Mouse (Mus musculus) embryonic facial prominence, embryonic 10.5 days (tissue): ENCODE results near the gene Cd27. TPM values are rescaled to one million over a fixed set of nuclear protein-coding genes. Genes with fewer than 3 reads are reported as not detected.
A peak's percentile ranks its signal among the peaks of the same experiment; 100 is the strongest.

Source experiments
- DNase-seq: peaks from one replicate; pipeline ENCODE4 v3.0.0-alpha.2; 2017; ENCODE audit warnings: low spot score
- H3K27ac ChIP-seq: fragments of 300-500 bp; sonication (generic); replicated peaks from 2 replicates; pipeline ENCODE4 v1.5.1; 2016; ENCODE audit warnings: mild to moderate bottlenecking
- H3K27me3 ChIP-seq: fragments of 300-500 bp; sonication (generic); replicated peaks from 2 replicates; pipeline ENCODE4 v1.6.1; 2016; ENCODE audit warnings: low read depth, mild to moderate bottlenecking; ENCODE audit not compliant: poor library complexity, severe bottlenecking
- H3K36me3 ChIP-seq: fragments of 300-500 bp; sonication (generic); replicated peaks from 2 replicates; pipeline ENCODE4 v1.6.1; 2016; ENCODE audit warnings: mild to moderate bottlenecking, moderate library complexity
- H3K4me1 ChIP-seq: fragments of 300-500 bp; sonication (generic); 2 replicates; pipeline ENCODE4 v1.6.1; 2016
- H3K4me3 ChIP-seq: fragments of 300-500 bp; sonication (generic); 2 replicates; pipeline ENCODE4 v1.5.1; 2016; ENCODE audit warnings: mild to moderate bottlenecking, moderate library complexity
- H3K9me3 ChIP-seq: fragments of 300-500 bp; sonication (generic); 2 replicates; pipeline ENCODE4 v1.6.1; 2016; ENCODE audit warnings: mild to moderate bottlenecking
- WGBS: fragments of 180-500 bp; shearing (Covaris S2); methylation state at CpG from one replicate; pipeline ENCODE4 v1.1.7; 2016; 5-methylcytosine and 5-hydroxymethylcytosine counted together
- polyA plus RNA-seq: library from polyadenylated mRNA; unstranded; fragments of >200 nt; fragmentation: Nextera tagmentation; extraction: Ambion mirVana; gene quantifications from 2 replicates; pipeline ENCODE4 v1.2.1, GENCODE M21; 2016

Gene Cd27
- polyA plus RNA-seq, 1 experiment from 2014 or later = 0.95 TPM

GRCm38 (mm10) chr6:125239547-125239946, 2.7 kb upstream of the Cd27 start:
- no peaks in the 10 kb centered on the region for H3K9me3 ChIP-seq

GRCm38 (mm10) chr6:125238396-125238795, 1.6 kb upstream of the Cd27 start:
- H3K27me3 ChIP-seq = no peaks in the 10 kb centered on the region
- no peak for DNase-seq
- H3K9me3 ChIP-seq = no peaks in the 10 kb centered on the region
- WGBS = 82% methylated on average over 6 of the region's 6 CpGs
- H3K4me3 ChIP-seq = no peak overlapping the region
- peaks cover 18% of the 10 kb centered on the region for H3K4me1 ChIP-seq
- H3K36me3 ChIP-seq = no peaks in the 10 kb centered on the region
- no peak overlapping the region for H3K27ac ChIP-seq

More at GRCm38 (mm10) chr6:125239547-125239946, 2.7 kb upstream of the Cd27 start:
- Histone ChIP-seq H3K4me3 (no peak overlapping the region), H3K36me3 (no peaks in the 10 kb centered on the region), H3K27me3 (no peaks in the 10 kb centered on the region), H3K4me1 (peaks cover 15% of the 10 kb centered on the region), H3K27ac (no peak overlapping the region)
- no peak for DNase-seq
- WGBS = 91% methylated on average over 5 of the region's 5 CpGs

GRCm38 (mm10) chr6:125237421-125237820, 611 bp upstream of the Cd27 start:
- Histone ChIP-seq H3K4me3 (no peak overlapping the region), H3K27me3 (no peaks in the 10 kb centered on the region), H3K36me3 (no peaks in the 10 kb centered on the region), H3K9me3 (no peaks in the 10 kb centered on the region), H3K4me1 (peaks cover 23% of the 10 kb centered on the region), H3K27ac (no peak overlapping the region)
- no peak for DNase-seq
- 89% methylated on average over 4 of the region's 4 CpGs for WGBS

GRCm38 (mm10) chr6:125236341-125236740, 469 bp downstream of the Cd27 start:
- H3K4me1 ChIP-seq = peaks cover 32% of the 10 kb centered on the region
- no peak for DNase-seq
- WGBS = 62% methylated on average over 6 of the region's 6 CpGs
- no peak overlapping the region for H3K4me3 ChIP-seq
- no peaks in the 10 kb centered on the region for H3K9me3 ChIP-seq
- no peaks in the 10 kb centered on the region for H3K36me3 ChIP-seq
- H3K27me3 ChIP-seq = no peaks in the 10 kb centered on the region
- no peak overlapping the region for H3K27ac ChIP-seq

- no peak overlapping the region for H3K4me3 ChIP-seq
- no peaks in the 10 kb centered on the region for H3K27me3 ChIP-seq
- H3K36me3 ChIP-seq = no peaks in the 10 kb centered on the region
- H3K27ac ChIP-seq = no peak overlapping the region; the same call in 1 of the 2 replicates
- 73% methylated on average over 5 of the region's 5 CpGs for WGBS
- peak; percentile 24 for DNase-seq
- H3K4me1 ChIP-seq = peaks cover 43% of the 10 kb centered on the region
- H3K9me3 ChIP-seq = no peaks in the 10 kb centered on the region
These were observed 2.3 kb downstream of the Cd27 start for GRCm38 (mm10) chr6:125234520-125234828.

GRCm38 (mm10) chr6:125233816-125234519, 2.8 kb downstream of the Cd27 start:
- 62% methylated on average over 7 of the region's 7 CpGs for WGBS
- H3K36me3 ChIP-seq = no peaks in the 10 kb centered on the region
- no peak overlapping the region; the same call in 1 of the 2 replicates for H3K27ac ChIP-seq
- H3K27me3 ChIP-seq = no peaks in the 10 kb centered on the region
- H3K9me3 ChIP-seq = no peaks in the 10 kb centered on the region
- peaks cover 43% of the 10 kb centered on the region for H3K4me1 ChIP-seq
- no peak overlapping the region for H3K4me3 ChIP-seq
- DNase-seq = no peak

- peaks cover 43% of the 10 kb centered on the region for H3K4me1 ChIP-seq
- 80% methylated on average over 6 of the region's 6 CpGs for WGBS
- DNase-seq = no peak
- H3K4me3 ChIP-seq = no peak overlapping the region
- H3K27ac ChIP-seq = no peak overlapping the region
- no peaks in the 10 kb centered on the region for H3K9me3 ChIP-seq
- no peaks in the 10 kb centered on the region for H3K36me3 ChIP-seq
- no peaks in the 10 kb centered on the region for H3K27me3 ChIP-seq
These were observed 4.3 kb downstream of the Cd27 start for GRCm38 (mm10) chr6:125232516-125232915.

- H3K4me1 ChIP-seq = peaks cover 42% of the 10 kb centered on the region
- no peaks in the 10 kb centered on the region for H3K9me3 ChIP-seq
- 54% methylated on average over 4 of the region's 4 CpGs for whole genome bisulfite sequencing
- no peaks in the 10 kb centered on the region for H3K27me3 ChIP-seq
- no peaks in the 10 kb centered on the region for H3K36me3 ChIP-seq
- peak overlapping the region; percentile 78; the same call in 1 of the 2 replicates for H3K27ac ChIP-seq
- H3K4me3 ChIP-seq = peak overlapping the region; percentile 59
- DNase-seq = no peak
These were observed 4.8 kb downstream of the Cd27 start for GRCm38 (mm10) chr6:125232045-125232437.

GRCm38 (mm10) chr6:125231117-125232044, 5.4 kb downstream of the Cd27 start, which contains the start of gene Tapbpl:
Gene Tapbpl (minus strand): TSS chr6:125231860.
- H3K27ac ChIP-seq = peak within 1 kb of the TSS; percentile 78
- no peaks in the 10 kb centered on the region for H3K36me3 ChIP-seq
- no peaks in the 10 kb centered on the region for H3K27me3 ChIP-seq
- peak within 1 kb of the TSS; percentile 59 for H3K4me3 ChIP-seq
- DNase-seq = peak; percentile 47
- H3K9me3 ChIP-seq = no peaks in the 10 kb centered on the region
- 9% methylated on average over 16 of the region's 16 CpGs for WGBS
- H3K4me1 ChIP-seq = peaks cover 35% of the 10 kb centered on the region

GRCm38 (mm10) chr6:125230571-125230970, 6.2 kb downstream of the Cd27 start:
- Histone ChIP-seq H3K27ac (0 out of 2 replicates have a peak overlapping the region, but pooled peaks have one; percentile 10), H3K4me1 (peaks cover 33% of the 10 kb centered on the region), H3K27me3 (no peaks in the 10 kb centered on the region), H3K9me3 (no peaks in the 10 kb centered on the region), H3K4me3 (0 out of 2 replicates have a peak overlapping the region, but pooled peaks have one; percentile 59), H3K36me3 (no peaks in the 10 kb centered on the region)
- WGBS = 65% methylated on average over 9 of the region's 9 CpGs
- DNase-seq = no peak

GRCm38 (mm10) chr6:125225518-125226115, 11.2 kb downstream of the Cd27 start:
- H3K4me1 ChIP-seq = peaks cover 4% of the 10 kb centered on the region
- H3K27ac ChIP-seq = no peak overlapping the region
- H3K27me3 ChIP-seq = no peaks in the 10 kb centered on the region
- H3K36me3 ChIP-seq = no peaks in the 10 kb centered on the region
- 82% methylated on average over 5 of the region's 5 CpGs for WGBS
- no peaks in the 10 kb centered on the region for H3K9me3 ChIP-seq
- no peak overlapping the region for H3K4me3 ChIP-seq
- no peak for DNase-seq

GRCm38 (mm10) chr6:125222577-125222976, 14.2 kb downstream of the Cd27 start:
- 0 out of 2 replicates have a peak, but pooled peaks cover 4% of the 10 kb centered on the region for H3K27me3 ChIP-seq
- no peaks in the 10 kb centered on the region for H3K9me3 ChIP-seq
- no peak overlapping the region for H3K27ac ChIP-seq
- no peaks in the 10 kb centered on the region for H3K36me3 ChIP-seq
- no peak for DNase-seq
- WGBS = 78% methylated on average over 3 of the region's 3 CpGs
- no peaks in the 10 kb centered on the region for H3K4me1 ChIP-seq
- no peak overlapping the region for H3K4me3 ChIP-seq
